Mouse (Mus musculus): ENCODE results near the gene Pcolce2. TPM values are rescaled to one million over a fixed set of nuclear protein-coding genes. Genes with fewer than 3 reads are reported as not detected.

The Pcolce2 gene
- polyA plus RNA-seq, 1 experiment from 2014 or later, result 0.84 TPM

DNA sequence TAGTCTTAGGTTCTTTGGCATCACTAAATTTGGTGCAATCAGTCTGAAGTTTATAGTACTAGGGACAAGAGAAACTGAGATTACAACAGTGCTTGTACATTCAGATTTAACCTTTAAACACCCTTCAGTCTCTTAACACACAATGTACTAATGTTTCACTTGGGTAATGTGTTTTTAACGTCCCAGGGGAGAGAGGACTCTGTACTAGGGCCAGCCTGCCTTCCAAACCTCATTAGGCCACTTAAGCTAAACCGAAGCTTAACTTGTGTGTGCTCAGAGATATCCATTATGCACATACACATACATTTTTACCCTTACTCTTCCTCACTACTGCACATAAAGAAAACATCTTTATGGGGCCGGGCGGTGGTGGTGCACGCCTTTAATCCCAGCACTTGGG is 109.9 kb downstream of the Pcolce2 start:
- Histone ChIP-seq H3K27me3 (replicated peaks) (no peaks in the 10 kb centered on the region), H3K4me3 (replicated peaks) (no peak overlapping the region), H3K4me1 (replicated peaks) (peaks cover 8% of the 10 kb centered on the region; the same call in 1 of the 2 replicates), H3K4me2 (replicated peaks) (no peak overlapping the region), H3K9ac (no peak overlapping the region), H3K36me3 (no peaks in the 10 kb centered on the region), H3K27ac (no peak overlapping the region), H3K9me3 (no peaks in the 10 kb centered on the region)
- ATAC-seq, result no peak
- WGBS, result 82% methylated on average over 5 of the region's 5 CpGs

Other genes starting within 250 kb of the Pcolce2 start
- 5.3 and 6.8 TPM in 2 replicates for gene Chst2, start 230.9 kb upstream of the Pcolce2 start, polyA plus RNA-seq (2015; fragmentation: Nextera tagmentation; extraction: Ambion mirVana)
- gene U2surp, start 125.6 kb upstream of the Pcolce2 start, polyA plus RNA-seq (2015; fragmentation: Nextera tagmentation; extraction: Ambion mirVana), result 116 and 164 TPM in 2 replicates
- 0.82 and 1.0 TPM in 2 replicates for gene Paqr9, start 77.9 kb upstream of the Pcolce2 start, polyA plus RNA-seq (2015; fragmentation: Nextera tagmentation; extraction: Ambion mirVana)
- 2.5 and 3.0 TPM in 2 replicates for gene Trpc1, start 112.8 kb downstream of the Pcolce2 start, polyA plus RNA-seq (2015; fragmentation: Nextera tagmentation; extraction: Ambion mirVana)
- gene Pls1, start 207.7 kb downstream of the Pcolce2 start, polyA plus RNA-seq (2015; fragmentation: Nextera tagmentation; extraction: Ambion mirVana), result 88.3 and 90.4 TPM in 2 replicates
- gene Atr, start 220.0 kb downstream of the Pcolce2 start, polyA plus RNA-seq (2015; fragmentation: Nextera tagmentation; extraction: Ambion mirVana), result 10.4 and 12.3 TPM in 2 replicates